Mouse (Mus musculus): ENCODE data around the gene Psmb7.
A peak's percentile ranks its signal among the peaks of the same experiment; 100 is the strongest.

DNA sequence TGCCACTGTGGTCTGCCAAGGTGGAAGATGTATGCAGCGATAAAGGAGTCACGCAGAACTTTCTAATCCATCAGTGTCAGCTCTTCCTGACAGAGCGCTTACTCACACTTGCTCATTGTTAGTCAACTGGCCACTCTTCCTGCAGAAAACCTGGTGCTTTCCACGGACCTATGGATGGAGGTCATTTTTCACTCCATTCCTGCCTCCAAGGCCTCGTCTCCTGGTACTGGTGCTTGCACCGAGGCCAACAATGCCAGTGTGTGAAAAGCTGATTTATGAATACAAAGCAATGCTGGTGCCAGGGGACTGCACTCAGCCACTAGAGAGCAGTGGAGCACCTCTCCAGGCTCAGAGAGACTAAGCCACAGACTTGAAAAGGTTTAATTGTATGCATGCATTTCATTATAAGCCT, 22.3 kb downstream of the Psmb7 start:
- TF ChIP-seq CTCF (IDR thresholded peaks at IDR 0.05; ENCODE audit: control insufficient read depth, insufficient read depth, insufficient read length) (no peak), USF1 (IDR thresholded peaks at IDR 0.05; ENCODE audit: low read depth) (no peak), MYOG (IDR thresholded peaks at IDR 0.05; ENCODE audit: control insufficient read depth, extremely low read depth, insufficient read length) (no peak), FOSL1 (IDR thresholded peaks at IDR 0.05; ENCODE audit: insufficient read depth, low read length, poor library complexity, severe bottlenecking) (peak; percentile 31), MAX (IDR thresholded peaks at IDR 0.05) (no peak)

All from C2C12 (cell line).